Mouse (Mus musculus): ENCODE measurements around the gene Usp46. TPM values are rescaled to one million over a fixed set of nuclear protein-coding genes. Genes with fewer than 3 reads are reported as not detected.

Usp46 gene
- polyA plus RNA-seq, 1 experiment, result 20.2 TPM

DNA sequence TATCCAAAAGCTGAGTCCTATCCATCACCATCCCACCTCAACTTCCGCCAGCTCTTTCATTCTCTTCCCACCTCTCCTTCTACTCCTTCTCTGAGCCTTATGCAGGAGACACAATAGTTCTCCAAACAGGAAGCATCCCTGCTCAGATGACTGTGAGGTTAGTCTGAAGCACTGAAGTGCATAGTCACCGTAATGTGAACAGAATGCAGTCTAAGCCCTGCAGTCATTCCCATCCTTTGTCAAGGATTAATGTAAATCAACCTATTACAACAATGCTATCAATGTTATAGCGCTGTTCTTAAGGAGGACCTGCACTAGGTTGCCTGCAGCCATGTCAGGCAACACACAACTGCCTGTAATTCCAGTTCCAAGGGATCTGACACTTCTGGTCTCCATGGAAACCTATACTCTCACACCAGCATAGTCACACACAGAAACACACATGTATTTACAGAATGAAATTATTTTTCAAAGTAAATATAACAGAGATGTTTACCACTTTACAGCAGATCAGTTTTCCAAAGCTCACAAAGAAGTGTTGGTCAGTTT, 115.1 kb downstream of the Usp46 start:
- no peak for DNase-seq (ENCODE audit: low spot score)

DNA sequence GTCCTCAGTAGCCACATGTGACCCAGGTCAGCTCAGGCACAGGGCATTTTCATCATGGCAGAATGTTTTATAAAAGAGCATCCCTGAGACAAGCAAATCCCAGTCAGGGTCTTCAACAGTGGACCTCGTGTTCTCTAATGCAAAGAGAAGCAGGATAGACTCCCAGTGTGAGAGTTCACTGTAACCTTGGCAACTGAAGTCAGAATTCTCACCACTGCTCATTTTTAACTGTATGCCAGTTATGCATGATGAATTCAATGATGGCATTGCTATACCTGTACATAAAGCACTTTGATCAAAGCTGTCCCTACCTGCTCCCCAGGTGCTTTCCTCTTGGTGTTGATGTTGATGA, 116.6 kb downstream of the Usp46 start:
- DNase-seq (ENCODE audit: low spot score), result no peak

DNA sequence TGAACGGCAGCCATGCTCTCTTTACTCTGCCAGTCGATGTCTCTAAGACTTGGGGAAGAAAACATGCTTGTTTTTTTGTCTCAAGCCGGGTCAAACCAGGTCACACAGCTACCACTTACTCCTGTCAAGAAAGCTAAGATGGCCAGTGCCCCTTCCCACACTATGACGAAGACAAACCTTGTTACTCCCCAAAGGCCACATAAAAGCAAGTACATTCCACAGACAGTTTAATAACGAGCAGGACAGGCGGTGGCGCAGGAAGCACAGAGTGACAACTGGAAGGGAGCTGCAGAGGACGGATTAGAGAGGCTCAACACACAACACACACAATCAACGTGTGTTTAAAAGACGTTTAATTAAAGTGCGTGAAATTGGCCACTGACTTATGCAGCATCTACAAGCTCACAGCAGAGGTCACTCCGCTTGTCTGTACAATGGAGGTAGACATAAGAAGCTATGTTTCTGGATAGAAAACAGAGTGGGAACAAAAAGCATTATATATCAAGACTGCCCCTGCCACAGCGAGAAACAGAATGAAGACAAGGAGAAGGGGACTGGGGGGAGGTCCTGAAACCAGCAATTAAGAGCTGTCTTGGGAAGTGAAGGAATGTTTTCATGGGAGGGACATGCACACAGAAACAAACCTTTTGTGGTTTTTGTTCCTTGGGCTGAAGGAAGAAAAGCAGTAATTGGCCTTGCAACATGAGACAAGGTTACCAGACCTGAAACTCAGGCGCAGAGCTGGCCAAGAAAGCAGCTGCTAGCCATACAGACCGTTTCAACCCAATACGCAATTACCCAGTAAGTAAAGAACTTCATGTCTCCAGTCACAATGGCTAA, 117.2 kb downstream of the Usp46 start:
- DNase-seq (ENCODE audit: low spot score), result no peak

Other genes starting within 250 kb of the Usp46 start
- 88.0 and 114 TPM in 2 replicates for gene Rasl11b, start 126.9 kb upstream of the Usp46 start, polyA plus RNA-seq (2012; rRNA removed)

Data from urinary bladder, adult 2 months (tissue).